Mouse (Mus musculus): ENCODE measurements around the gene Man2c1.
A peak's percentile ranks its signal among the peaks of the same experiment; 100 is the strongest.

Man2c1 gene

DNA sequence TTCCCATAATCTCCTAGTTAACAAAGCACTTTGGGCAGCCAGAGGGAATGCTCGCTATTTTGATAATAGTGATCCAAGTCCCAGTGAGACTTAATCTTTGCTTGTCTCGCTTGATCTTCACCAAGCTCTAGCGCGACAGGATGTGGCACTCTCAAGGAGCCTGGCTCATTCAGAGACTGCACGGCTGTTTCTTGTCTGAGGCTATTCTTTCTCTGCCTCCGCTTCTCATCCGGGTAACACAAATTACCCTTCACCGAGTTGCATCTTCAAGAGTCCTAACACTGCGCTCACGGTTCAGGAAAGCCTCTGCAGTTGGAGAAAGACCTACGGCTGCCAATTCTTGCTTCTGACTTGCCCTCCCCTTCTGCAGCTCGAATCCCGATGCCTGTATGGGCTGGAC, 27.0 kb downstream of the Man2c1 start:
- DNase-seq (ENCODE audit: low read depth, low spot score) = peak; percentile 27

DNA sequence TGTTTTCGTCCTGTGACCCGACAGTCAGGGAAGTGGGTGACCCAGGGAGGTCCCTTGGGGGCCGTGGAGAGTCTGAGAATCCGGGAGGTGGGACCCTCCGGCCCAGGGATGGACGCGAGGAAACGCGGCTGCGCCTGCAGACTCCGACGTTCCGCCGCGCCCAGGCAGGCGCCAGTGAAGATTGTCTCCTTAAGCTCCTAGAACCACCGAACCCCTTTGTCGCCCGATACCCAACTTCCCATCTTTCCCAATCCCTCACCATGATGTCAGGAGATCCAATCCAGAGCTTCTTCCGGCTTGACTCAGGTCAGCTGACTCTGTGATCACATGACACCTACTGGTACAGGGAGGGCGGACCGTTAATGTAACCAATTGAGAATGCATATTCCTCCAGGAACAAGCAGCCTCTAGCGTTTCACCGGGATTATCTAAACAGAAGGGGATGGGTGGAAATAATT, 27.6 kb downstream of the Man2c1 start, which contains the start of gene Commd4:
Gene Commd4, minus strand, starts transcription at position 319 of the 458 bp plus-strand sequence.
- peak; percentile 99 for DNase-seq (ENCODE audit: low read depth, low spot score)

GRCm38 (mm10) chr9:57158506-57158905, 28.0 kb downstream of the Man2c1 start:
- DNase-seq (ENCODE audit: low read depth, low spot score) = no peak

GRCm38 (mm10) chr9:57162496-57162895, 32.0 kb downstream of the Man2c1 start:
- peak; percentile 84 for DNase-seq (ENCODE audit: low read depth, low spot score)

GRCm38 (mm10) chr9:57163137-57163536, 32.6 kb downstream of the Man2c1 start:
- peak; percentile 91 for DNase-seq (ENCODE audit: low read depth, low spot score)

DNA sequence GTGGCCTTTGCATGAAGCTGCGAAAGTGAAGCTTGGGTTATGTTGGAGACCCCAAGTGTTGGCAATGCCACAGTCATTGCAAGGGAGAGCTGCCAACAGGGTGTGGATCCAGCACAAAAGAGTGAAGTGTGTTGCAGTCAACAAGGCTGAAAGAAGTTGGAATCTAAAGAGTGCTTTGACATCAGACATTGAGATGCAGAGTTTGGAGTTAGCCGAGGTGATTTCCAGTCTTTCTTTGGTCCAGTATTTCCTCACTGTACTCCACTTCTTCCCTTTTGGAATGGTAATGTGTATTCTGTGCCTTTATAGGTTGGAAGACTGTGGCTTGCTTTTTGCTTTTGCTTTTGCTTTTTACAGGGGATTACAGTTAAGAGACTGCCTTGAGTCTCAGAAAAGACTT, 35.7 kb downstream of the Man2c1 start:
- DNase-seq (ENCODE audit: low read depth, low spot score) = peak; percentile 39

DNA sequence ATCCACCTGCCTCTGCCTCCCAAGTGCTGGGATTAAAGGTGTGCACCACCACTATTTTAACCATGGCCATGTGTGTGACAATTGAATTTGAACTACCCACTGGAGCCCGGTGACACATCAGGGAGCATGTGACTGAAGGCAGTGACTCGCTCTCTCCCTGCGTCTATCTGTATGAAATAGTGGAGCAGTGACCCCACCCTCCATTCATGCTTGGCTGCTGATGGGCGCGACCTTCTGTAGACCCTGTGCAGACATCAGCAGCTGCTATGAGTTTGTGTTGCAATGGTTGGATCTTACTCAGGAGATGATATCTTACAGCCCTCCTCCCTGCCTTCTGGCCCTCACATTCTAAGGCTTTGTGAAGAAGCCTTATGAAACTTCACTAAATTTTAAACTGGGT, 37.9 kb downstream of the Man2c1 start:
- no peak for DNase-seq (ENCODE audit: low read depth, low spot score)
